Mouse (Mus musculus) left cerebral cortex, adult 8-10 months (tissue): ENCODE measurements around the gene Ttc16. TPM values are rescaled to one million over a fixed set of nuclear protein-coding genes. Genes with fewer than 3 reads are reported as not detected.

Source experiments
- DNase-seq, 2 experiments: peaks; one replicate each; pipeline ENCODE4 v3.0.0; 2022; ENCODE audit warnings: low spot score in 2 of 2
- total RNA-seq, 4 experiments: library from RNA; stranded (reverse); gene quantifications; 2 replicates each; pipeline ENCODE4 v1.2.4; 2022

Ttc16 gene
- total RNA-seq, result under 1 TPM; 0.18 to 0.81 (median 0.53) TPM

DNA sequence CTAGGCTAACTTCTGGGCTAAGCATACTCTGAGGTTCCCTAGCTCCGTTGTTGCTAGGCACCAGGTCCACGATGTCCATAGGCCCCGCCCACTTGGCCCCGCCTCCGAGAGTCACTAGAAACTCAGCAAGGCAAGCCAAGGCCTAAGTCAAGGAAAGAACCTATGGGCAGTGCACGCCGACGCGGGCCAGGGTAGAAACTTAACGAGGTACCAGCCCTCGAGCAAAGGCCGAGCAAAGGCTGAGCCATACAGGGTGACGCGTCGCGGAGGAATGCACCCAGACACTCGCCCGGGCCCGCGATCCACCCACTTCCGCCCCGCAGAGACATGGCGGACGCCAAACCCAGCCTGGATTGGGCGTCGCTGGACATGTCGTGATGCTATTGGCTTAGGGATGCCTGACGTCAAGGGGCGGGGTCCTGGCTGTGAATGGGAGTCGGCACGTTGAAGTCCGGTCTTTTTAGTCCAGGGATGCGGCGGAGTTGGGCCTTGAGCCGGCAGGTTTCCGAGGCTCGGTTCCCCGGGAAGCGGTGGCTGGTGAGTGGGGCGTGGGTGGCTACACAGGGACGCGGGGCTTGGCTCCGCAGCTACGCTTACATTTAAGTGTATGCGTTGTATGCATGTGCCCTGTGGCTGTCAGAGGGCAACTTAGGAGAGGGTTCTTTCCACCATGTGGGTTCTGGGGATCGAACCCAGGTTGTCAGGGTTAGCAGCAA is at the start of gene Ttc16, which contains the start of gene Ptrh1:
TSS of gene Ttc16 (minus strand) at position 275 of the 716 bp plus-strand sequence.
TSS of gene Ptrh1 (plus strand) at position 428 of the 716 bp plus-strand sequence.
- peak; percentile 96 to 97 for DNase-seq

DNA sequence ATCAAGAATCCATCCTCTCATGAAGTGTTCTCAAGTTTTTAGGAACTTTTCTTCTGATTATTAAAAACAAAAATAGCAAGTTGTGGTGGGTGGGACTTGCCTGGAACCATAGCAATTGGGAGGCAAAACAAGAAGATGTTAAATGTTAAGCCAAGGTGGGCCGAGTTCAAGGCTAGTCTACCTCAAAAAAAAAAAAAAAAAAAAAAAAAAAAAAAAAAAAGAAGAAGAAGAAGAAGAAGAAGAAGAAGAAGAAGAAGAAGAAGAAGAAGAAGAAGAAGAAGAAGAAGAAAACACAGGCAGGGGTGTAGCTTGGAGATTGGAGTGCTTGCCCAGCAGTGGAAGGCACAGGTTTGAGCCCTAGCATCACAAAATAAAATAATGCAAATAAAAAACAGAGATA is 49.3 kb upstream of the Ttc16 start:
- DNase-seq, result no peak

DNA sequence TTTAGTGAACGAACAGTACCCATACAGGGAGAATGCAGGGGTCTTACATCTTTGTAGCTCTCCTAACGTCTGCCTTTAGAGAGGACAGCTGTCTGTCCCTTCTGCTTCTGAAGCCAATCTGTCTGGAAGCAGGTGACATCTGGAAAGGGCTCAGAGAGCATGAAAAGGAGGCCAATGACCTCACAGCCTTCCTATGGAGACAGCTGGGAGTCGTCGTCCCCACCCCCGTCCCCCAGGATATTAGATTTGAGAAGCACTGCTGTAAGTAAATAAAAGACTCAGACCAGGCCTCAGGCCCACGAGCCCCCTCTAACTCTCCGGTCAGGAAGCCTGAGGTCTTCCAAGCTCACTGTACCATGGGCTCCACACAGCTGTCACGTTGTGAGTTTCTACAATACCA is 48.7 kb upstream of the Ttc16 start:
- DNase-seq, result no peak

DNA sequence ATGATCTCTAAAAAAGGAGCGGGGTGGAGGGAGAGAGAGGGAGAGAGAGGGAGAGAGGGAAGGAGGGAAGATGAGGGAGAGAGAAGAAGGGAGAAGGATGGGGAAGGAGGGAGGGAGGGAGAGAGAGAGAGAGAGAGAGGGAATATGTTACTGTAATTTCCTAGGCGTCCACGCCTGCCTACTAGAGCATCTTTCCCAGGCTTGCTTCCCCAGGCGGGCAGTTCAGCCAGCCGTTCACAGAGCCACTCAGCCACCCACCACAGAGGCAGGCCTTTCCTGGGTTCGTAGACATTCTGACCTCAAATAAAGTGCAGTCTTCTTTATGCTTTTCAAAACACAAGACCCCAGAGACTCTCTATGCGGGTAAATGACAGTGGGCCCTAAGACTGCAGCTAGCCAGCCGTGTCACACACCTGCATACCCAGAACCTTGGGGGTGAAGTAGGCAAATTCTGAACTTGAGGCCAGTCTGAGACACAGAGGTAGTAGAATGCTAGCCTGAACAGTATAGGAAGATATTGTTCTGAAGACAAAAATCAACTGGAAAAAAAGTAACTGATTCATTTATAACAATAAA is 48.2 kb upstream of the Ttc16 start:
- no peak for DNase-seq

DNA sequence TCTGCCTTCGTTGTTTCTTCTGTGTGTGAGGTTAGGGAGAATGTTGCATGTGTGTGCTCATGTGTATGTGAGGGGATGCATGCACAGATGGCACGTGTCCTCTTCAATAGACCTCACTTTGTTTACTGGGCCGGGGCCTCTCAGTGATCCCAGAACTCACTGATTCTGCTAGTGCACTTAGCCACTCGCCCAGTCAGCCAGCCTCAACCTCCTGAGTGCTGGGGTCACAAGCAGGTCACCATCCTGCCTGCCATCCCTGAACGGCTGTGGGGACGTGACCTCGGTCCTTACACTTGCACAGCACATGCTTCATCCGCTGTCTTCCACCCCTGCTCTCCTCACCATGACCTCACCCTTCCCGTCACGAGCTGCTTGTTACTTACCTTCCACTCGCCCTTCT is 47.7 kb upstream of the Ttc16 start:
- DNase-seq, result no peak

DNA sequence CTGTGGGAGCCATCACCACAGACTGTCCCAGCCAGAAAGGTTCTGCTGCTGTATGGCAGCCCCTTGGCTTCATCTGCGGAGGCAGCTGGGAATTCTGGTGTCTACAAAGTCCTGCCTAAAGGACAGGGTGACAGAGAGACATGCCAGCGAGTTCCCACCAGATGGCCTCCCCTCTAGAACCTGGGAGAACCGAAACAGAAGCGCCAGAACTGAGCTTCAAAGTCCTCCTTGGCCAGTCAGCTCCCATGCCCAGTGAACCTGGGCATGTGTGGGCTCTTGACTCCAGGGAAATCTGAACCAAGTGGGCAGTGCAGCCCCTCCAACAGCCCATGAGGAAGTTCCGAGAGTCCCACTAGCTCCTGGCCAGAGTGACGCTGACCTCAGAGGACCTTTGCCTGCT is 47.2 kb upstream of the Ttc16 start:
- DNase-seq, result no peak

DNA sequence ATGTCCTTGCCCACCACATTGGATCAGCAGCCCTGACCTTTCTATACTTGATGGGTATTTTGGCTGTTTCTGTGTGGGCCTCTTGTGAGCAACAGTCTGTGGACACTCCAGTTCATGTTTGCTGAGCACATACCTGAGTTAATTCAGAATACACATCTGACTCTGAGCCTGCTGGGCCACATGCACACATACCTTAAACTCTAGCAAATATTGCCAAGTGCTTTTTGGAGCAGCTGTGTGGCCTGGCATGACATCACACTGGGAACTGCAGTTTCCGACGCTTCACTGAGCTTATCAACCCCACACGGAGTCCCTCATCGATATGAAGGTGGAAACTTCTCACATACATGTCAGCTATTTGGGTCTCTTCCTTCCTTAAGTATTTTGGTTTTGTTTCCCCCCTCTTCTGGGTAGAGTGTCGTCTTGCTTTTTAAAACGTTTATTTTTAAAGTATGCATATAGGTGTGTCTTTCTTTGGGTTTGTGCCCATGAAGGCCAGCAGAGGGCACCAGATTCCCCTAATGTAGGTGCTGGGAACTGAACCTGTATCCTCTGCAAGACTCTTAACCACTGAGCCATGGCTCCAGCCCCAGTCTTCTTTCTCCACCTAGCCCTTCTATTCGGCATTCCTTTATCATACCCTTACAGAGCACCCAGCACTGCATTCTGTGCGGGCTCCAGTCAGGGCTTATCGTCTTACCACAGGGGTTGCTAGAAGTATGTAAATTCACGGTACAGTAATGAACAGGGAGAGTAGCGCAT is 45.8 kb upstream of the Ttc16 start:
- no peak for DNase-seq

DNA sequence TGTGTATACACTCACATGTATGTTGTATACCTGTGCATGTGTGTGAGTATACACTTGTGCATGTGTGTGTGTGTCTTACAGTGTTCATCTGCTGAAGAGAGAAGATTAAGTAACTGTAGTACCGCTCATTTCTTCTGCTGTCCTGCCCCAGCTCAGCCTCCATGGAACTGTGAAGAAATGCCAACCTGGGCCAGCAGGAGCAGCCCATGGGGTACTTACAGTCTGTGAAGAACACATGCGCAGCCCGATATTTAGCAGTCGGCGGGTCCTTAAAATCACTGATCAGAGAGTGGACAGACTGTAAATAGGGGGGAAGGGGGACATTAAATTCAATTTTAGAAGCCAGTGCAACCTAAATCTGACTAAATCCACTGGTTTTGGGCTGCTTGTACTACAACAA is 42.8 kb upstream of the Ttc16 start:
- no peak for DNase-seq

DNA sequence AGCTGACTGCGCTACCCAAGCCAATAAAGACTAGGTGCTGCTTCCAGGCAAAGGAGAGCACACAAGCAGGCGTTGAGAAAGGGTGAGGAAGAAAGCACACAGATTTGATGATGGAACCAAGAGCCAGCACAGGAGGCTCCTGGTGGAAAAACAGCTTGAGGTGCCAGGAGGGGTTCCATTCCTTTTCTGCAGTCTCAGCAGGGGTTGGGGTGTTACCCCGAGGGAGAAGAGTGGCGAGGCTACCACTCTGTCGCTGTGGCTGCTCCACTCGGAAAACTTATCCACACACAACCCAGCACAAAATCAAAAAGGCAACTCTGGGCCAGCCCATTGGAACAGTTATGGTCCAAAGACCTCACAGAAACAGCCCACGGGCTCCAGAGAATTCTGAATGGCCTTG is 42.2 kb upstream of the Ttc16 start:
- no peak for DNase-seq

DNA sequence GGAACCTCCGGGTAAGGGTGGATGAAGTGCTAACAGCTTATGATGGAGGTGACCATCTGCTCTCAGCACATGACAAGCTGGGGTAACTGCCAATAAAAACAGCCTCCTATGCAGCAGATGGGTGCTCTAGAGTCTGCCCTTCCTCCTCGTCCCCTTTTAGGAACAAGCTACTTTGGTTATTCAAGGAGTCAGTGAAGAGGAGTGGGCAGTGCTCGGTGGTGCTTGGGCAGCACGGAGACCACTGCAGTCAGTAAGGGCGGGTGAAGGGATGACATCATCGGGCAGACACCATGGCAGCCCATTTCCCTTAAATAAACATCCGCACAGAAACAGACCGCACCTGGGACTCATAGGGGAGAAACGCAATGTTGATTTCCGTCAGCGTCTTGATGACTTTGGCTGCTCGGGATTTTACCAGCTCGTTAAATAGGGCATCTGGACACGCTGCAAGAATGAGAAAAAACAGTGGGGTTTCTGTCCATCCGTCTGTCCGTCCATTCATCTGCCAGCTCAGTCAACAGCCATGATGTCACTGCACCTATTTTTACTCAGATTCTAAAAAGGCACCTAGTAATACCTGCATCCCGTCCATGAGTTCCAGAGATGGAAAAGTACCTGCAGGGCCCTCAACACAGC is 41.6 kb upstream of the Ttc16 start:
- peak in 1 of 2 experiments; percentile 86 for DNase-seq

DNA sequence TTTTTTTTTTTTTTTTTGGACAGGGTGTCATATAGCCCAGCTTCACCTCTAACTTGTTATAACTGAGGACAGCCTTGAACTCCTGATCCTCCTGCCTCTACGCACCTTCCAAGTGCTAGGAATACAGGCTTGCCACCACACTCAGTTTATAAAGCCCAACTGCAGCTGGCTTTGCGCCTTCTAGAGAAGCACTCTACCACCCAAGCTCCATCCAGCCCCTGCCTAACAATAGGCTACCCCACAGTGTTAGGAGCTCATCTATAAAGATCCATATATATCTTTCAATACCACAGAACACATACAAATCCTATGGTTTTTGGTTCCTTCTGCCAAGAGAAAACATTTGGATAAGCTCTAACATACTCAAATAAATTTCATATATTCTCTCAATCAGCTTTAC is 41.1 kb upstream of the Ttc16 start:
- no peak for DNase-seq

DNA sequence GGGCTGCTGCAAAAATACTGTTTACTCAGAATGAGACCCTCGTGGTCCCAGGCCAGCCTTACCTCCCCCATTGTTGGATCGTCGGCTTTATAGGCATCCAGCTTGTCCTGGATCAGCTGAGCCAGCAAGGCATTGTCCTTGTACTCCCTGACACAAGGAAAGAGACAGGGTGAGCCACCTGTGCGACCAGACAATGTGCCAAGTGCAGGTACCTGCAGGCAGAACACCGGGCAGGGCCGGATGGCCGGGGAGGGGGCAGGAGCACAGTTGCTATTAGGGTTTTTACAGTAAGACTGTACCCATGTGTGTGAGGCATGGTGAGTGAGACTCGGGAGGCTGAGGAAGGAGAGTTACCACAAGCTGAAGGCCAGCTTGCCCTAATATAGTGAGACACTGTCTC is 36.5 kb upstream of the Ttc16 start:
- DNase-seq, result no peak

DNA sequence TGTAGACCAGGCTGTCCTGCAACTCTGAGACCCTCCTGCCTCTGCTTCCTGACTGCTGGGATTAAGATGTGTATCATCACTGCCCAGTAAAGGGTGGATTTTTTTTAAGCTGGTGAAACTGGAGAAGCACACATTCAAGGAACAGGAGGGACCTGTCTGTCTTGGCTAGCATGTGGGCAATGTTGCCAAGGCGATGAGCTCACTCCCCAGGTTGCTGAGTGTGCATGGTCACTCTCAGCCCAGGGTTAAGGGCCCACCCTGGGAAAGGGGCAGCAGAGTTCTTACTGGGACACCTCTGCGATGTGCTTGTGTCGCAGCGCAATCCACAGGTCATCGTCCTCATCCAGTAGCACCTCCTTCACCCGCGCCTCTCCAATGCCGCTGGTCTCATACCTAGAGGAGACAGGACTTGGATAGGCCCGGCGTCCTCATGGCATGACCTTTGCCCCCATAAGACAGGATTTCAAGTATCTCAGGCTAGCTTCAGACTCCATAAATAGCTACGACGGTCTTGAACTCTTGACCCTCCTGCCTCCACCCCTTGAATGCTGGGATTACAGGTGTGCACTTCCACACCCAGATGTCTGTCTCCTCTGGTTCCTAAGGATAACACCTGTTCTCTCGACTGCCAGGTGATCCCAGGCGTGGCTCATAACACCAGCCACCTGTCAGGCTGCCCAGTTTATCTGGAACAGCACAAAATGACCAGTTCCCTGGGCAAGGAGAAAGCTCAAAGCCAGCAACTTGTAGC is 33.6 kb upstream of the Ttc16 start:
- no peak for DNase-seq

DNA sequence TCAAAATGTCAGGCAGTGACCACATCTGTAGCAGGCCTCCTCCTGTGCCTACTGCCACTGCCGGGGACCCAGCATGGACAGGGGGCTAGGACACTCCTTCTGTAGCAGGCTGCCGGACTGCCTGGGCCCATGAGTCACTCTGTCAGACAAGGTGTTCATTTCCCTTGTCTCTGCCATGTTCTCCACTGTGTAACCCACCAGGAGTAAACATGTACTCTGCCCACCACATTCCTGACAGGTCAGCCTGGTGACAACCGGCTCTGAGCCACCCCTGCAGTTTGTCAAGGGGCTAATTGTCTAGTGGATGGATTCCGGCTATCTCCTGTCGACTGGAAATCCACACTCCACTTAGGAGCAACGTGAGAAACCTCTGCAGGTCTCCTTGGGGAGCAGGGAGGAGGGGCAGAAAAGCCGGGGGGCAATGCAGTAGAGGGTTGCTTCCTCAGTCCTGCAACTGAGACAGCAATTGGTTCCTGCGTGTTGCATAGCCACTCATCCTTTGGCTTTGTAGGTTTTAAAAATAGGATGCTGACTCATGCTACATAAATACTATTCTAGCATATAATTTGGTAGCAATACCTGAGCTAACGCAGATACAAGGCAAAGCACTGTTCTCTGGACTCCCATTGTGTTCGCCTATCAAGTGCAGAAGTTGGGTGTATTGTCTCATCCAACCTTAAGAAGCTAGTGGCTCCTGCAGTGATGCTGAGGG is 23.0 kb upstream of the Ttc16 start:
- no peak for DNase-seq

DNA sequence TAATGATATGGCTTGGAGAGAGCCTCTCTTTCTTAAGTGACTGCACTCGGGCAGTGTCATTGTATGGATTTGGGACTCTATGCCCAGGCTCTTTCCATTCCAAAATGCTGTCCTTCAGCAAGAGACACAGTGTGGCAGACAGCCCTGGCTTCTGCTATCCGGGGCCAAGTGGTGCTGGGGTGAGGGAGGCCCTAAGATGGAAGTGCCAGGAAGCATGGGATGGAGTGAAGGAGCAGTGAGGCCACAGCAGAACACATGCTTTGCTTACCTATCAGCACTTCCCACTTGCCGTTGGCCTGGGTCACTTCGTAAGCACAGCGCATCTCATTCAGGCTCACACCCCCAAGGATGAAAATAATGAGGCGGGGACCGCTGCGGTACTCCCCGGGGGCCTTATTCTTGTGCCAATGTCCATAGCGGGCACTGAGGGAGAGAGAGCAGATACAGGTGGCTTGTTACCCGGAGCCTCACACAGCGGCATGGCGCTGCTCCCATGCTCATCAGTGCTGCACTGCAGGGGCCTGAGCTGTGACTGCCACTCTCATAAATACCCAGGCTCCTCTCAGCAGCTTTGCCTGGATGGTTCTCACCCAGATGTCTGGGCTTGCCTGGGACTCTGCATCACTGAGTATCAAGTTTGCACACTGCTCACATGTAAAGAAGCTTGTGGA is 20.4 kb upstream of the Ttc16 start:
- no peak for DNase-seq

DNA sequence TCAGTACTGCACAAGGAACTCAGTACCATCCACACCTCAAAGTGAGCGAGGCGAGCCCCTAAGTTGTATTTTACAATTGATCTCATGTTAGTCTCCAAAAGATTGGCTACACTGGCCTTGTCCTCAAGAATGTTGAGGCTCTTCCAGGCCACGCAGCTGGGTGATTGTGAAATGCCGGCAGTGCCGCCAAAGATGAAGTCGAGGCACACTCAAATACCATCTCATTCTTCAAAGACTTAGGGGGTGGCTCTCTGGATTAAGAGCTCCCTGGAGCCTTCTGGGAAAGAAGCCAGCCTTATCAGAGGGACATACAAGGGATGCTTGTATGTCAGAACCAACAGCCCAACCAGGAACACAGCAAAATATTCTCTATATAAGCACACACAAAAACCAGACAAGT is 15.9 kb upstream of the Ttc16 start:
- DNase-seq, result no peak

DNA sequence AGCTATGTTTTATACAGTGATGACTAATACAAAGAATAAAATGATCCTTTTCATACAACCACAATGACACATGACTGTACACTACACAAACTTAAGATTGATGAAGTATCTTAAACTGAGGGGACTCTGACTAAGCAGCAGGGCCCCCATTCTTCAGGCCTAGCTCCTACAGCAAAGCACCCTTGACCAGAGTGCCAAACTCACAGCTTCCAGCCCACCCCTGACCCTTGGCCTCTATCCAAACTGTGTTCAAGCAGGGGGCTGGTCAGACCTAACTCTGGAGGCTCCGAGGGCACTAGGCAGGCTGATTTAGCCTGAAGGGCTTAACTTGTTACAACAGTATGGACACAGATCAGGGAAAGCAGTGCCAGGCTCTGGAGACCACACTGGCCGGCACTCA is 13.1 kb upstream of the Ttc16 start:
- DNase-seq, result no peak

DNA sequence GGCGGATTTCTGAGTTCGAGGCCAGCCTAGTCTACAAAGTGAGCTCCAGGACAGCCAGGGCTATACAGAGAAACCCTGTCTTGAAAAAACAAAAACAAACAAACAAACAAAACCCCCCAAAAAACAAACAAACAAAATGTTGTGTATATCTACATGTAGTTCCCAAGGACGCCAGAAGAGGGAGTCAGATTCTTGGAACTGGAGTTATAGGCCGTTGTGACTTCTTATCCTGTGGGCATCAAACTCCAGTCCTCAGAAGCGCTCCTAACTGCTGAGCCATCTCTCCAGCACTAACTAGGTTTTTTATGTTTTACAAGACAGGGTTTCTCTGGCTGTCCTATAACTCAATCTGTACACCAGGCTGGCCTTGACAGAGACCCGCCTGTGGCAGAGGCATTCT is 11.7 kb upstream of the Ttc16 start:
- DNase-seq, result no peak

DNA sequence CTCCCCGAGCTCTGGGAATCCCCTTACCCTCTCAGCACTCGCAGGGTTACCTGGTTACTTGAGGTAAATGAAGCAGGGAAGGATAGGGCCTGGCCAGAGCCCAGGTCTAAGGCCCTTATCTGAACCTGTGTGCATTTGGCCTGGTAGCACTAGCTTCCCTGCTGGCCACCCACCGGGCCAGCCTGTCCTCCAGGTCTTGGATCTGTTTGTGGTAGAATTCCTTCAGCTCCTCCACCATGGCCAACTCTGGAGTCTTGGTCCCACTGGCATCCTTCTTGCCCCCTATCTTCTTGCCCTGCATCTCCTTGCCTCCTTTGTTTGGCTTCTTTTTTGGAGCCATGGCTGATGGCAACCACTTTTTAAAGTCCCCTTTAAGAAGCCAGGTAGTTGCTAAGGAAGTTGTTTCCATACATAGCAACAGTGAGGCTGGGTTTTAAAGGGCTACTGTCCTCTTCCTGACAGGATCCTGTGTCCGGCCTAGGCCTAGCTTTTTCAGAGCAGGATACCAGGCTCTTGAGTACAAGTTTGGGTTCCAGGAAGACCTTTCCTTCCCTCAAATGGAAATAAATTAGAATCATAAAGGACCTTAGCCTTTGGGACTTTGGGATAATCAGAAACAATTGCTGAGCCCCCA is 8.7 kb upstream of the Ttc16 start, which contains the start of gene Cfap157:
TSS of gene Cfap157 (minus strand) at position 381 of the 634 bp plus-strand sequence.
- DNase-seq, result no peak

DNA sequence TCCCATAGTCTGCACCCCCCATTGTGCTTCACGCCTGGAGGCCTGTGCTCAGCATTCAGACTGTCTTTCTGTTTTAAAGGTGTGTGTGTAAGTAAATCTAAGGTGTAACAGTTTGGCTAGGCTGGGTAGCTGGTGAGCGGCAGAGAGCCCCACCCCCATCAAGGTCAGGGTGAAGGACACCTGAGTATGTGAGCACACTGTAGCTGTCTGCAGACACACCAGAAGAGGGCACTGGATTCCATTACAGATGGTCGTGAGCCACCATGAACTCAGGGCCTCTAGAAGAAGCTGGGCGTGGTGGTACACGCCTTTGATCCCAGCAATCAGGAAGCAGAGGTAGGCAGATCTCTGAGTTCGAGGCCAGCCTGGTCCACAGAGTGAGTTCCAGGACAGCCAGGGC is 6.3 kb upstream of the Ttc16 start:
- no peak for DNase-seq
